Mouse (Mus musculus): Measurements from ENCODE around the gene Clec5a. TPM values are rescaled to one million over a fixed set of nuclear protein-coding genes. Genes with fewer than 3 reads are reported as not detected.

The Clec5a gene
- total and polyA plus RNA-seq, 3 experiments = 0.47 to 1.9 (median 0.68) TPM

DNA sequence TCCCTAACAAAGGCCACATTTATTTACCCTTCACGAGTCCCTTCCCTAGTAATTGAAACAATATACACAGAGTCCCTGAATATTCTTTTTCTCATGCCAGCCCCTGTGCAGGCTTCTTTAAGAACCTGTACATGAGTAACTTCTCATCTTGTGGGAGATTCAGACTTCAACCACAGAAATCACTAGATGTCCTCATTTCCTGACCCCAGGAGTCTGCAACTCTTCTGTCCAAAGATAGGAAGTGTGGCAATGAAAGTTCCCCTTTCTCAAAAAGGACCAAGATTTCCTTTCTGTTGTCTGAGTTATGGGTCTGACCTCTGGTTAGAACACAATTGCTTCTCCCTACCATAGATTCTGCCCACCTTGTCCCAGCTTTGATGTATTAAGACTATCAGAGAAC is 9.3 kb downstream of the Clec5a start:
- intact Hi-C loops (cut with DNase I) = no loop called here
- no peak for TF ChIP-seq CTCF (IDR thresholded peaks at IDR 0.05)
- no peak for TF ChIP-seq POLR2A (IDR thresholded peaks at IDR 0.05; ENCODE audit: insufficient read depth, low read depth, low read length)
- TF ChIP-seq EP300 (IDR thresholded peaks at IDR 0.05; ENCODE audit: insufficient read depth, low read depth, low read length) = no peak
- WGBS = 84% methylated on average over 1 of the region's 1 CpGs

GRCm38 (mm10) chr6:40573618-40574017 is 12.0 kb downstream of the Clec5a start:
- DNase-seq = peak in 1 of 2 experiments; percentile 2
- intact Hi-C loops (cut with DNase I) = no loop called here
- no peak overlapping the region for H3K4me3 ChIP-seq
- no peaks in the 10 kb centered on the region for H3K36me3 ChIP-seq (ENCODE audit: control insufficient read depth, insufficient read depth, low read length)
- H3K9ac ChIP-seq (ENCODE audit: low read depth, low read length) = no peak overlapping the region
- H3K79me2 ChIP-seq (replicated peaks; ENCODE audit: control insufficient read depth, insufficient read depth, low read length) = no peaks in the 10 kb centered on the region
- H3K27ac ChIP-seq = no peak overlapping the region
- TF ChIP-seq CTCF (IDR thresholded peaks at IDR 0.05) = no peak
- TF ChIP-seq POLR2A (IDR thresholded peaks at IDR 0.05; ENCODE audit: insufficient read depth, low read depth, low read length) = no peak
- no peak for TF ChIP-seq EP300 (IDR thresholded peaks at IDR 0.05; ENCODE audit: insufficient read depth, low read depth, low read length)
- WGBS = 40% methylated on average over 3 of the region's 3 CpGs
- no peaks in the 10 kb centered on the region; the same call in 1 of the 2 replicates for H3K4me1 ChIP-seq (ENCODE audit: control insufficient read depth, insufficient read depth, low read length)
- no peaks in the 10 kb centered on the region for H3K27me3 ChIP-seq (ENCODE audit: control insufficient read depth, insufficient read depth, low read length)

More for the DNA sequence above, 9.3 kb downstream of the Clec5a start:
- H3K4me3 ChIP-seq = no peak overlapping the region
- no peak for DNase-seq
- H3K27me3 ChIP-seq (ENCODE audit: control insufficient read depth, insufficient read depth, low read length) = no peaks in the 10 kb centered on the region
- H3K9ac ChIP-seq (ENCODE audit: low read depth, low read length) = no peak overlapping the region
- no peaks in the 10 kb centered on the region for H3K36me3 ChIP-seq (ENCODE audit: control insufficient read depth, insufficient read depth, low read length)
- H3K27ac ChIP-seq = no peak overlapping the region
- H3K4me1 ChIP-seq (ENCODE audit: control insufficient read depth, insufficient read depth, low read length) = no peaks in the 10 kb centered on the region; the same call in 1 of the 2 replicates
- H3K79me2 ChIP-seq (replicated peaks; ENCODE audit: control insufficient read depth, insufficient read depth, low read length) = no peaks in the 10 kb centered on the region

DNA sequence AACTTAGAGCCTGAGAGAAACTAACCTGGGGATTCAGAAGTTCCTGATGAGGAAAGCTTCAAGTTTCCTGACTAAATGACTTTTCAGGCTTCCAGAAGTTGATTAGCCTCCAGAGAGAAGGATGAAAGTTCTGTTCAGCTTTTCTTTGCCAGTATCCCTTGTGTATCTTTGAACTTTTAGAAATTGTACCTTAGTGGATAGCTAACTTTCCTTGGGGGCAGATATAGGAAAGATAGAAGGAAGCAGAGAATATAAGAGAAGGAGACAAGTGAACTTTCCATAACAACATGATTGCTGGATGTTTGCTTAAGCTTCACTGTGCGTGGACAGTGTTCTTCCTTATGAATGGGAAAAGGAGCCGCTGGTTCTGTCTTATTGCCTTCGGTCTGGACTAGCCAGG is 16.4 kb downstream of the Clec5a start, which contains the start of gene Olfr460:
Olfr460 (plus strand) TSS at position 301 of the 400 bp plus-strand sequence.
- H3K36me3 ChIP-seq (ENCODE audit: control insufficient read depth, insufficient read depth, low read length) = no peaks in the 10 kb centered on the region
- no peak for DNase-seq
- WGBS = 80% methylated on average over 3 of the region's 3 CpGs
- H3K79me2 ChIP-seq (replicated peaks; ENCODE audit: control insufficient read depth, insufficient read depth, low read length) = no peaks in the 10 kb centered on the region
- H3K9ac ChIP-seq (ENCODE audit: low read depth, low read length) = no peak within 1 kb of the TSS
- no peaks in the 10 kb centered on the region; the same call in 1 of the 2 replicates for H3K4me1 ChIP-seq (ENCODE audit: control insufficient read depth, insufficient read depth, low read length)
- no peaks in the 10 kb centered on the region for H3K27me3 ChIP-seq (ENCODE audit: control insufficient read depth, insufficient read depth, low read length)
- TF ChIP-seq EP300 (IDR thresholded peaks at IDR 0.05; ENCODE audit: insufficient read depth, low read depth, low read length) = no peak
- TF ChIP-seq CTCF (IDR thresholded peaks at IDR 0.05) = no peak
- no peak for TF ChIP-seq POLR2A (IDR thresholded peaks at IDR 0.05; ENCODE audit: insufficient read depth, low read depth, low read length)
- H3K27ac ChIP-seq = no peak within 1 kb of the TSS
- no peak within 1 kb of the TSS for H3K4me3 ChIP-seq
- intact Hi-C loops (cut with DNase I) = no loop called here

DNA sequence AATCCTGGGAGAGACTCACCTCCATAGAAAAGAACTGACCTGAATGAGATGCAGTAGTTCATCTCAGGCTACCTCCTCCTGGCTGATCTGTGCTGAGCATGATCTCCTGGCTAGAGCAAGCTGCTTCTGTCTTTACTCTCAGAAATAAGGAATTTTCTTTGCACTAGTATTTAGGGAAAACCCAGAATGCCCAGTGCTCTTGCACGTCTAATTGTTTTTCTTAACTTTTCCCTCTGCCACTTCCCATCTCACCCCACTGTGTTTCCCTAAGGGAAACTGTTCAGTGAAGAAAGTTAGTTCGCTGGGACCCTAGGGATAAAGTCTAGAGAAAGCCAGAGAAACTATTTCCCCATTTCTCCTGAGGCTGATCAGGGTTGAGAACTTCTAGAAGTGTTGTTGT is 30.7 kb downstream of the Clec5a start, which contains the start of gene Olfr461:
Olfr461 (minus strand) TSS at position 101 of the 400 bp plus-strand sequence.
- Histone ChIP-seq H3K27me3 (ENCODE audit: control insufficient read depth, insufficient read depth, low read length) (no peaks in the 10 kb centered on the region), H3K27ac (no peak within 1 kb of the TSS), H3K36me3 (ENCODE audit: control insufficient read depth, insufficient read depth, low read length) (no peaks in the 10 kb centered on the region), H3K79me2 (replicated peaks; ENCODE audit: control insufficient read depth, insufficient read depth, low read length) (no peaks in the 10 kb centered on the region), H3K4me3 (no peak within 1 kb of the TSS), H3K9ac (ENCODE audit: low read depth, low read length) (no peak within 1 kb of the TSS), H3K4me1 (ENCODE audit: control insufficient read depth, insufficient read depth, low read length) (no peaks in the 10 kb centered on the region)
- WGBS = 62% methylated on average over 2 of the region's 2 CpGs
- no peak for DNase-seq
- no peak for TF ChIP-seq CTCF (IDR thresholded peaks at IDR 0.05)
- TF ChIP-seq POLR2A (IDR thresholded peaks at IDR 0.05; ENCODE audit: insufficient read depth, low read depth, low read length) = no peak
- TF ChIP-seq EP300 (IDR thresholded peaks at IDR 0.05; ENCODE audit: insufficient read depth, low read depth, low read length) = no peak
- intact Hi-C loops (cut with DNase I) = no loop called here

DNA sequence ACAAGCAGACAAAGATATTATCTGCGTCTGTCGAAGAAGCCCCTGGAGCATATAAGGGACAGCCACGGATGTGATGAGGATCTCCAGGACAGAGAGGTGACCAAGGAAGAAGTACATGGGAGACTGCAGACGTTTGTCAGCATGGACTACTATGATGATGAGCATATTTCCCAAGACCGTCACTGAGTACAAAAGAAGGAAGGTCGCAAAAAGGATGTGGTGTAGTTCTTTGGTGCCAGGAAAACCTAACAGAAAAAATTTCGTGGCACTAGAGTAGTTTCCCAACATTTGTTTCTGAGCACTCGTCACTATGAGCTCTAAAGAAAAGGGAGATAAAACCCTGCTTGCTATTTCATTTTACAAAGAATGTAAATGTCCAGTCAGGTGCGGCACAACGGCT is 40.9 kb downstream of the Clec5a start:
- H3K36me3 ChIP-seq (ENCODE audit: control insufficient read depth, insufficient read depth, low read length) = no peaks in the 10 kb centered on the region
- no peaks in the 10 kb centered on the region for H3K27me3 ChIP-seq (ENCODE audit: control insufficient read depth, insufficient read depth, low read length)
- no peak for TF ChIP-seq POLR2A (IDR thresholded peaks at IDR 0.05; ENCODE audit: insufficient read depth, low read depth, low read length)
- TF ChIP-seq EP300 (IDR thresholded peaks at IDR 0.05; ENCODE audit: insufficient read depth, low read depth, low read length) = no peak
- no peak for TF ChIP-seq CTCF (IDR thresholded peaks at IDR 0.05)
- H3K27ac ChIP-seq = no peak overlapping the region
- H3K4me1 ChIP-seq (ENCODE audit: control insufficient read depth, insufficient read depth, low read length) = no peaks in the 10 kb centered on the region
- H3K79me2 ChIP-seq (replicated peaks; ENCODE audit: control insufficient read depth, insufficient read depth, low read length) = no peaks in the 10 kb centered on the region
- DNase-seq = no peak
- 69% methylated on average over 10 of the region's 10 CpGs for WGBS
- no peak overlapping the region for H3K9ac ChIP-seq (ENCODE audit: low read depth, low read length)
- intact Hi-C loops (cut with DNase I) = no loop called here
- H3K4me3 ChIP-seq = no peak overlapping the region

Other genes with a start within 250 kb of the Clec5a start
- gene E330009J07Rik, start 149.7 kb downstream of the Clec5a start, total RNA-seq (2021) = 1 to 10 TPM; 2.5 to 4.5 TPM
- 1.7 and 3.5 TPM in 2 replicates for gene E330009J07Rik, start 149.7 kb downstream of the Clec5a start, polyA plus RNA-seq (2012; rRNA removed)
- not detected for gene Wee2, start 146.7 kb downstream of the Clec5a start, total RNA-seq (2021)
- gene Wee2, start 146.7 kb downstream of the Clec5a start, polyA plus RNA-seq (2012; rRNA removed) = not detected in 2 replicates
- 10 to 100 TPM; 32.0 to 36.5 TPM for gene Ssbp1, start 114.5 kb downstream of the Clec5a start, total RNA-seq (2021)
- 12.7 and 18.3 TPM in 2 replicates for gene Ssbp1, start 114.5 kb downstream of the Clec5a start, polyA plus RNA-seq (2012; rRNA removed)
- gene Tas2r137, start 94.6 kb downstream of the Clec5a start, total RNA-seq (2021) = not detected
- gene Tas2r137, start 94.6 kb downstream of the Clec5a start, polyA plus RNA-seq (2012; rRNA removed) = 0.15 TPM in 1 of 2 replicates, not detected in the other
- gene Tas2r108, start 92.3 kb downstream of the Clec5a start, total RNA-seq (2021) = not detected
- gene Tas2r108, start 92.3 kb downstream of the Clec5a start, polyA plus RNA-seq (2012; rRNA removed) = not detected in 2 replicates
- gene Prss37, start 66.3 kb downstream of the Clec5a start, total RNA-seq (2021) = not detected
- 0.10 TPM in 1 of 2 replicates, not detected in the other for gene Prss37, start 66.3 kb downstream of the Clec5a start, polyA plus RNA-seq (2012; rRNA removed)
- gene Olfr461, start 30.8 kb downstream of the Clec5a start, total RNA-seq (2021) = not detected
- not detected in 2 replicates for gene Olfr461, start 30.8 kb downstream of the Clec5a start, polyA plus RNA-seq (2012; rRNA removed)
- not detected for gene Olfr460, start 16.3 kb downstream of the Clec5a start, total RNA-seq (2021)
- gene Olfr460, start 16.3 kb downstream of the Clec5a start, polyA plus RNA-seq (2012; rRNA removed) = not detected in 2 replicates
- not detected for gene Tas2r138, start 27.5 kb upstream of the Clec5a start, total RNA-seq (2021)
- gene Tas2r138, start 27.5 kb upstream of the Clec5a start, polyA plus RNA-seq (2012; rRNA removed) = not detected in 2 replicates
- gene Mgam, start 43.0 kb upstream of the Clec5a start, total RNA-seq (2021) = under 1 TPM in 1 of 2 experiments, not detected in 1; 0.20 TPM
- gene Mgam, start 43.0 kb upstream of the Clec5a start, polyA plus RNA-seq (2012; rRNA removed) = 0.08 and 0.41 TPM in 2 replicates